Mouse (Mus musculus): ENCODE measurements around the gene Pbx3.

GRCm38 (mm10) chr2:34249961-34250658, 122.8 kb downstream of the Pbx3 start:
- no peak for TF ChIP-seq CTCF (IDR thresholded peaks at IDR 0.05; ENCODE audit: extremely low read depth, insufficient read depth, low read length)
- TF ChIP-seq POLR2A (IDR thresholded peaks at IDR 0.05; ENCODE audit: extremely low read depth, insufficient read depth, low read length), result no peak
